Mouse (Mus musculus) cerebellum, postnatal 10 days (tissue): ENCODE measurements at regions not wholly inside any gene's neighbourhood (a gene's known extent, or its start where the extent isn't known, plus 50 kb on each side); places are given as distances from the start of the nearest gene placed in this dataset.

ENCODE experiments used
- DNase-seq, 2 experiments: peaks; one replicate each; pipeline ENCODE4 v3.0.0; 2021; ENCODE audit warnings: mixed read lengths in 2 of 2

GRCm38 (mm10) chr3:147283724-147284123, 431.6 kb downstream of the Ttll7 start:
- no peak for DNase-seq

- no peak for DNase-seq
Measured at GRCm38 (mm10) chr3:147284357-147284756, 432.2 kb downstream of the Ttll7 start.

- no peak for DNase-seq
Measured at GRCm38 (mm10) chr3:147285496-147285895, 433.3 kb downstream of the Ttll7 start.

GRCm38 (mm10) chr3:147287503-147287902, 435.3 kb downstream of the Ttll7 start:
- DNase-seq, result no peak

GRCm38 (mm10) chr3:147291696-147292327, 439.6 kb downstream of the Ttll7 start:
- no peak for DNase-seq

GRCm38 (mm10) chr3:147298065-147298464, 445.9 kb downstream of the Ttll7 start:
- no peak for DNase-seq

- DNase-seq, result no peak
Measured at GRCm38 (mm10) chr3:147325522-147325921, 473.4 kb downstream of the Ttll7 start.

GRCm38 (mm10) chr3:147334301-147334700, 482.1 kb downstream of the Ttll7 start:
- DNase-seq, result peak in 1 of 2 experiments; percentile 8

GRCm38 (mm10) chr3:147335286-147335685, 483.1 kb downstream of the Ttll7 start:
- no peak for DNase-seq

GRCm38 (mm10) chr3:147339427-147339826, 487.3 kb downstream of the Ttll7 start:
- no peak for DNase-seq

- DNase-seq, result no peak
Measured at GRCm38 (mm10) chr3:147347278-147348039, 495.3 kb downstream of the Ttll7 start.

GRCm38 (mm10) chr3:147387077-147387476, 534.9 kb downstream of the Ttll7 start:
- no peak for DNase-seq

GRCm38 (mm10) chr3:147398298-147398697, 546.1 kb downstream of the Ttll7 start:
- DNase-seq, result no peak

GRCm38 (mm10) chr3:147412274-147412673, 560.1 kb downstream of the Ttll7 start:
- DNase-seq, result no peak

- DNase-seq, result no peak
Measured at GRCm38 (mm10) chr3:147416926-147417325, 564.8 kb downstream of the Ttll7 start.

- no peak for DNase-seq
Measured at GRCm38 (mm10) chr3:147419129-147419528, 567.0 kb downstream of the Ttll7 start.

- DNase-seq, result no peak
Measured at GRCm38 (mm10) chr3:147422196-147422595, 570.0 kb downstream of the Ttll7 start.

- peak; percentile 55 to 64 for DNase-seq
Measured at GRCm38 (mm10) chr3:147423895-147424575, 571.9 kb downstream of the Ttll7 start.

GRCm38 (mm10) chr3:147428837-147429236, 576.7 kb downstream of the Ttll7 start:
- no peak for DNase-seq

GRCm38 (mm10) chr3:147442925-147443690, 590.9 kb downstream of the Ttll7 start:
- DNase-seq, result no peak

GRCm38 (mm10) chr3:147443691-147443960, 591.5 kb downstream of the Ttll7 start:
- DNase-seq, result no peak

- DNase-seq, result no peak
Measured at GRCm38 (mm10) chr3:147444005-147444763, 592.0 kb downstream of the Ttll7 start.
